Mouse (Mus musculus) heart, adult 11 months (tissue): ENCODE results near the gene Serpinb1c.
"Not testable (repeated sequence)": the region's sequence is repeated elsewhere in the genome, so short reads cannot be mapped to it uniquely, and the experiment has no call there.

Experiments
- DNase-seq: peaks from one replicate; pipeline ENCODE4 v3.0.0; 2022

The Serpinb1c gene

DNA sequence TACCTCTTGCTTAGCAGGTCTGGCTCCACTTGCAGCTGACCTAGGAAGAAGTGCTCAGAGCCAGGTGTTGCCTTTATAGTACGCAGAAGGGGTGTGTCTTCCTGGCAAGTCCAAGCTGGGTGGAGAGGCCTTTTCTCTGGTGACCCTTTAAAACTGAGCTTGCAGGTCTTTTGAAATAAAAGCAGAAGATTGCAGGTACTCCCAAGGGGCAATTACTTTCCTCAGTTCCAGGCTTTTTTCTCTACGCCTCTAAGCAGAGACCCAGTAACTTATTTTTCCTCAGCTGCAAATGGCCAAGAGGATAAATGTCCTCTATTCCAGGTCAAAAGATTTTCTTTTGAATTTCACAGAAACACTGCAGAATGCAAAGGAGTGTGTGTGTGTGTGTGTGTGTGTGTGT, at the start of gene Serpinb1c:
Gene Serpinb1c, minus strand, starts transcription at position 101 of the 400 bp plus-strand sequence.
- no peak for DNase-seq

DNA sequence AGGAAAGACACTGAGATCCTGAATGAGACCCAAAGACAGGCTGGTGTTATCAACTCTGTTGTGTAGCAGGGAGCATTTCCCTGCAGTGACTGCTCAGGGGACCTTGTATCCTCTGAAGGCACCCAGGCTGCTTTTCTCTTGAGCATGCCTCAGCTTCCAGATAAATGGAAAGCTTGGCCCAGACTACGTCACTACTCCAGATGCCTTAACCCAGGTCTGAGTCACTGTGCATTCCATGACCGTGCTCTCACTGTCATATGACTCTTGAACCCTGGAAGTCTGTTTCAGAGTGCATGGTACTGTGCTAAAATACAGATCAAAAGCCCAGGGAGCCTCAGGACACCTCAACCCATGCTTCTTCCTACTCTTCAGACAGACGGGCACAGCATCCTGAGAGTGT, 41.2 kb upstream of the Serpinb1c start:
- not testable (repeated sequence) for DNase-seq

DNA sequence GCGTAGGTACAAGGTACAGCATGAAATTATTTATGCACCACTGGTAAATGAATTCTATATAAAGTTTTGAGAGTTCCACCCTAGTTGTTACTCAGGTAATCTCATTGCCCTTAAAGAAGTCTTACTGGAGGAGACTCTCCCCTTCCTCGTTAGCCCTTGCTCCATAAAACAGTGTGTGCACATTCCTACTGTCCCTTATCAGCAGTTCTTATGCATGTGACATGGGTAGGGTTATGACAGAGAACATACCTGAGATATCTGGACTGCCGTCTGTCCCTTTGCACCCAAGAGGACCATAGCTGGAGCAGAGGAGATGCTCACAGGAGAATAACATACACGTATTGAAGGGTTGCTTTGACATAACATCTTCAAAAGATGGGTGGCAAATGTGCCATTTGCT, 40.3 kb upstream of the Serpinb1c start:
- DNase-seq = not testable (repeated sequence)

DNA sequence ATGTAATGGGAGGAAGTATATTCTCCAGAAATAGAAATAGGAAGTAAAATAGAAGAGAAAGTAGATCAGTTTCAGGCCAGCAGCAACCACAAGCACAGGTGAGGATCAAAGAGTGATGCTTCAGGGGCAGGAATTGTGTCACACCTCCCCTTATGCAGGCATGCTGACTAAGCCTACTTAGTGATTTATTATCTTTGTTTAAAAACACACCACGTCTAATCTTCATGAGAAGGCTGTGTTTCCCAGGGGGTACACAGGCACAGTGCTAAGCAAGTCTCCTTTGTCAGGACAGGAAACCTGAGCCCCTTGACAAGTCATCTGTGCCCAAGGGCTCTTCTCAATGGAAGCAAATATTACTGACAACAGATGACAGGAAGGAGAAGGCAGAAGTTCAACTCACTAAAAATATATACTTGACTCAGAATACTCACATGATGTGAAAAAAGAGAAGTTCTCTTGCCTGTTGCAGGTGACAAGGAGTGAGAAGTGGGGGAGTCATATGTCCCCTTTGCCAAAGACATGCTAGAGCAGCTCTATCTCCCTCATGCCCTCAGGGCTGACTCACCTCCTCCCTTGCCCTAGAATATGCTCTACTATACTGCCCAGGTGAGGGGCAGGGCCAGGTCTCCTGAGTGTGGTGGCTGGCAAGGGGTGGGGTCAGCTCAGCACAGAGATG, 36.8 kb upstream of the Serpinb1c start:
- peak; percentile 69 for DNase-seq

- peak; percentile 84 for DNase-seq
Observed at GRCm38 (mm10) chr13:32929107-32929750, 31.2 kb upstream of the Serpinb1c start.

GRCm38 (mm10) chr13:32927241-32927640, 29.2 kb upstream of the Serpinb1c start:
- DNase-seq = no peak

DNA sequence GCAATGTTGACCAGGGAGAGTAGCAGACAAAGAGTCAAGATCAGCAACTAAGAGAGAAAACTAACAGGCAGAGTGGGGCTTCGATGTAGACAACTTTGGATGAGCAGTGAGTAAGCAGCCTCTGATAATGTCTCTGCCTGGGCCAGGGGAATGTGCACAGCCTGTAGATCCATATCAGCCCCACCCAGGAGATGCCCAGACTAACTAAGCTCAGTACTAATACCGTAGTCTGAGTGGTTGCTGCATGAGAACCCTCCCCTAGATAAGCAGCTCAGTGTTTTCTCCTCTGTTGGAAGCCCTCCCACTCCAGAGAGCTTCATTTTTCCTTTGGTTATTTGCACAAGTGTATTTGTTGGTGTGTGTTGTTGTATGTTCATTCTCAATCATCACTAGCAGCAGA, 28.6 kb upstream of the Serpinb1c start:
- DNase-seq = peak; percentile 82

DNA sequence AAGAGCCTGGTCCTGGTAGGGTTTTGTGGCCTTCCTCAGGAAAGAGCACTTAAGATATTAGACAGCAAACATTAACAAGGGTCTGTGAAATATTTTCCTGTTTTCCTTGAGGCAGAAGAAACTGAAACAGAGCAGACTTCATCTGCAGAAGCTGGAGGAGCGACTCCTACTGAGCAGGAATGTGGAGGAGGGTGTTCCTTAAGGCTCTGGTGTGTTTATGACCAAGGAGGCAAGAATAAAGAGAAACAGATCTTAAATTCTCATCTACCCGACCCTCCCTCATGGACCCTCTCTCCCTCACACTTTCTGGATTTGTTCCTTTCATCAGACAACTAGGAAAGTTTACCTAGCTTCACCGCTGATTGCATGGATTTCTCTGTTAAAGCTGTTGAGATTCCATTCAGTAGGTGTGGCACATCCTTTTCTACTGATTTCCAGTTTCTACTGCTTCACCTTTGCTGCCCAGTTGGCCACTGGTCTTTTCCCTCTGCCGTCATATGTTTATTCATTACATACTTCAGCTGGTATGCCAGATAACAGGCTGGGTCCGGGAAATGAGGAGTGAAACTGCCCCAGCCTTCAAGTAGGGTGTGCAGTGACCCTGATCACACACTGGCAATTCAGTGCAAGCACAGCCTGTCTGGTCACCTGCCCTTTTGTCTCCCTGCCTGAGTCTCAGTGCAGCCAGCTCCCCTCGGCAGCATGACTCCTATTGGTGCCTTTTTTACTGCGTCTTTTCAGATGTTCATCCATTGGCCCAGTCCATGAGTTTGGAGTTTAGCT, 26.8 kb upstream of the Serpinb1c start:
- peak; percentile 98 for DNase-seq

- peak; percentile 91 for DNase-seq
Observed at GRCm38 (mm10) chr13:32922622-32923021, 24.6 kb upstream of the Serpinb1c start.

DNA sequence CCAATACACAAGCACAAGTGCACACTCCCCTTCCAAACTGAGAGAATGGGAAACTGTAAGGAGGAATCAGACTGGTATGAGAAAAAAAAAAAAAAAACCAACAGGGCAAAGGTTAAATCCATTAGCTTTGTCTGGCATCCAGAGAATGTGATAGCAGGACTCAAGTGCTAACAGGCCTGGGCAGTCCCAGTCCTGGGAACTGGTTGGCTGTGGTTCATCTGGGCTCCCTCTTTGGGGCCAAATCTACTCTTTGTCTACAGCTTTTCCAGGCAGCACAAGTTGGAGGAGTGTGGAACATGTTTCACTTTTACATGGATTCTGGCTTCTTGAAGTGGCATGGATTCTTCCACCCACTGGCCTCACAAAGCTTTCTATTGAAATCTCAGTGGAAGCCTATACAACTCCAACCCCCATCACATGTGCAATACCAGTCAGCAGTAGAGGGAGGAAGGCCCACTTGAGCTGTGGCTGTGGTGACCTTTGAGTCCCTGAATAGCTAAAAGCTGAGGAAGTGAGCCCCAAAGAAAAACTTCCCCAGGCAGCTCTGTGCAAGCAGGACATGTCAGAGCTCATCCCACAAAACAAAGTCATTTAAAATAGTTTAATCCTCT, 14.9 kb upstream of the Serpinb1c start:
- DNase-seq = peak; percentile 92

DNA sequence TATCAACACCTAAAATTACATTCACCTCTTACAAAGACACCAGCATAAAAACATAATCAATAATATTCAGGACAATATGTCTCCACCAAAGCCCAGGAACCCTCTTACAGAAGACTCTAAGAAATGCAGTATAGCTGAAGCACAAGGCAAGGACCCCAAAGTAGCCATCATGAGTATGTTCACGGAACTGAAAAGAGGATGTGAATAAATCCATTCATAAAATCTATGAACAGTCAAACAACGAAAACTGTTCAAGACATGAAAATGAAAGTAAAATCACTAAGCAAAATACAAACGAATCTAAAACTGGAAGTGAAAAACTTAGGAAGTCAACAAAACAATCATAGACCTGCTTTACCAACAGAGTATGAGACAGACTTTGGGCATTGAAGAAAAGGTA, 10.2 kb upstream of the Serpinb1c start:
- no peak for DNase-seq

- DNase-seq = peak; percentile 97
Observed at GRCm38 (mm10) chr13:32903211-32903873, 5.3 kb upstream of the Serpinb1c start.

DNA sequence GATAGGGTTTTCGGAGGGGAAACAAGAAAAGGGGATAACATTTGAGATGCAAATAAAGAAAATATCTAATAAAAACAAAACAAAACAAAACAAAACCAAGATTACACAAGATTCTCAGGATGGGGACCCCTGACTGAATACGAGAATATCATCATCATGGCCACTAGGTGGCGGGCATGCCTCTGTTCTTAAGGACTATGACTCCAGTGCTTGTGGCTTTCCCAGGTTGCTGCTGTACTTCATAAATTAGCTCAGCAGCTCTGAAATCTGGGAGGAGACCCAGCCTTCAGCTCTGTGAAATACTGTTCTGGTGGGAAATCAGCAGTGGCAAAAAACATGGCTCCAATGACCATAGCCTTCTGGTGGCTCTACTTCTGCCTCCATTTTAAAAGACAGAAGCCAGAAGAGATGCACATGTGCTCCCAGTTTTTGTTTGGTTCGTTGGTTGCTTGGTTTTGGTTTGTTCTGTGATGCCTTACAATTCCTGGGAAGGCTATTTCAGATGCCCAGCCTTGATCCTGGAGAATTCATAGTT, 4.5 kb upstream of the Serpinb1c start:
- DNase-seq = peak; percentile 93

GRCm38 (mm10) chr13:32900639-32901038, 2.6 kb upstream of the Serpinb1c start:
- peak; percentile 84 for DNase-seq

DNA sequence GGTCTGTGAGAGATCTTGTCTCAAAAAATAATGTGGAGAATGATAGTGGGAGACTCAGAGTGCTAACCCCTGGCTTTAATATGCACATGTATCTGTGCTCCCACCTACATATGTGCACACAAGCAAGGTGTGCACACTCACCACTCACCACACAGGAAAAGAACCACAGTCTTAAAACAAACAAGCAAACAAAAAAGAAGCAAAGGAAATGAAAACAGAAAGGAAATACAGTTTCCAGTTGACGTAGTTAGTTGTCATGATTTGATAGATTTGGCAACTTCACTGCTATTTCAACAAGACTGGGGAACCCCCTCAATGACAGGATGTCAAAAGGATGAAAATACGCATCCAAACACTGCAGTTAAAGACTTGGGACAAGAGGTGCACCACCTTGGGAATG, 1.1 kb upstream of the Serpinb1c start:
- not testable (repeated sequence) for DNase-seq

- DNase-seq = peak; percentile 82
Observed at GRCm38 (mm10) chr13:32896931-32897330, 1.1 kb downstream of the Serpinb1c start.

DNA sequence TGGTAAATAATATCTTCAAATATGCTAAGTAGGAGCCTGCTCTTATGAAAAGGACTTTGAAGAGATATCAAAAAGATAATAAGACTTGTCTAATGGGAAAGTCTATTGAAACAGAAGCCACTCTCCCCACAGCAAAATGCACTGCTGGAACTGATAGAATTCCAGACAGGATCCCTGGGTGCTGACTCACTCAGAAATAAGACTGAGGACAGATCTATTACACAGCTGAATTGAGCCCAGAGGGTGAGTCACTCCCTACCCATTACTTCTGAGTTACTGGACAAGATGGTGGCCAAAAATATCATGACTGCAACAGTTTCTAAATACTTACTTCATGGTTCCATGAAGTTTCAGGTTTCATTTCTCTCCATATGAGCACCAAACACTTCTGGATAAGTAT, 13.3 kb downstream of the Serpinb1c start:
- DNase-seq = peak; percentile 41

- DNase-seq = no peak
Observed at GRCm38 (mm10) chr13:32873862-32874261, 24.1 kb downstream of the Serpinb1c start.

DNA sequence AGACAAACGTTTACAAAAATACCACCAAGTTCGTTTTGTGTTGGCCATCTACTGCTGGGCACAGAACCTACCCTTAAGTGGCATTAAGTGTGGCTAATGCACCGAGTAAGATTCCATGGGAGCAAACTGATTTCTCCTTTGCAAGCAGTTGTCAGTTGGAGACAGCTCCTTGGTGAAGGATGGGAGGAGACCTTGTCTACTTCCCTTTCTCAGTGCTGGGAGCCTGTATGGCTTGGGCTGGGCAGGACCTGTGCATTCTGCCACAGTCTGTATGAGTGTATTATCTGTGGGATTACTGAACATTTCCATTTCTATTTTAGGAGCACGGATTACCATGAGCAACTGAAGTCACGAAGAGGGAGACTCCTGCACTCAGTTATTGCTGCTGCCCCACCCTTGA, 29.2 kb downstream of the Serpinb1c start:
- no peak for DNase-seq

GRCm38 (mm10) chr13:32868233-32868632, 29.8 kb downstream of the Serpinb1c start:
- not testable (repeated sequence) for DNase-seq

DNA sequence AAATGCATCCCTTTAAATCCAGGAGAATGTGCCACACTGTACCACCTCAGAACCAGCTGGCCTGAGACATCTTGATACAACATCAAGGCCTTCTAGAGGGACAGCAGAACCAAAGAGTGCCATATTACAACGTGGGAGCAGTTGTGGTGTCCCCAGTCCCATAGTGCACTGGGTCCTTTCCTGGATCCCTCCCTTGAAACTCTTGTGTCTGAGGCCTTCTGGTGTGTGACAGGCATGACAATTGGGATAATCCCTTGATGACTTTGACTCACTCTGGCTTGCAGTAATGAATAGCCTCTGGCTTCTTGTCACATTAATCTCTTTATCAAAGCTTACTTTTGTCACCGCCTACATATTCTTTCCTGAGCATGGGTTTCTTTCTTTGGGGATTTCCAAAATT, 31.0 kb downstream of the Serpinb1c start:
- no peak for DNase-seq

DNA sequence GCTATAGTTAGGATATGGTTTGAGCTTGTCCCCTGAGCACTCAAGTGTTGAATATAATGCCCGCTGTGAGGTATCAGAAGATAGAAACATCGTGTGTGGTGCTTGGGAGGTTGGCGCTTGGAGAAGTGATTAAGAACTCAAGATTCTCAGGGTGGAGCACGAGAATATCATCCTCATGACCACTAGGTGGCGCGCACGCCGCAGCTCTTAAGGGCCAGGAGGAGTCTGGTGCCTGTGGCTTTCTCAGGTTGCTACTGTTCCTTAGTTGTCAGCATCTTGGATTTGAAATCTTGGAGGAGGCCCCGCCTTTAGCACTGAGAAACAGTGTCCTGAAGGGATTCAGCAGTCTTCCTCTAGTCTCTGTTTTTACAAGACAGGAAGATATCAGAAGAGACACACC, 31.5 kb downstream of the Serpinb1c start:
- peak; percentile 91 for DNase-seq

GRCm38 (mm10) chr13:32865591-32865990, 32.4 kb downstream of the Serpinb1c start:
- no peak for DNase-seq
